Mouse (Mus musculus): ENCODE measurements around the gene Cep295.
"Not testable (repeated sequence)": the region's sequence is repeated elsewhere in the genome, so short reads cannot be mapped to it uniquely, and the experiment has no call there.

The Cep295 gene

DNA sequence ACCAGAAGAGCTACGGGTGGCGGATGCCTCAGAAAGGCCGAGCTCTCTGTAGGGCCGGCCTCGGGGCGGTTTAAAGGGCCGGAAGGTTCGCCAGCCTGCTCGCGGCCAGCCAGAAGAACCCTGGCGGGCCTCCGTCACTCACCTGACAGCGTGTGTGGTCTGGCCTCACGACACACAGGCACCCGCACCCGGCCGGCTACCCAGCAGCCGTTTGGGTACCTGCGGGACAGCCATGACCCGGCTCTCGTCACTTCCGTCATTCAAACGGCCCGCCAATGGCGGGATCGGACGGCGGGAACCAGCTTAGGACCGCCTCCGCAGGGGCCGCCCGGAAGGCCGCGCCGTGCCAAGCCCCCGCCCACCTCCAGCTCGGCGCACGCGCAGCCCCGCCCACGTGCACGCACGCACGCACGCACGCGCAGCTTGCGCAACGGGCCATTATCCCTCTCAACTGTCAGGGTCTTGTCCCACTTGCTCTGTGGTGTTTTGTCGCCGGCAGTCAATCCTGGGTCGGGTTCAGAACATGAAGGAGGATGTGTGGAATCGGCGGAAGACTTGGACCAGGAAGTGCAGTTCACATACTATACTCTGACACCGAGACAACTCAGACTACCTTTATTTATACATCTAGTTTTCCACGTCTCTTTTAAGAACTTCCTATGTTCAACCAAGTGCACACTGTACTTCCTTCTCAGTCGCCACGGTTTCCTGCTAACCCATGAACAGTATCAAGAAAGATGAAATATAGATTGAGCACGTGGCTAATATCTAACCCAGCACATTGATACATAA lies at the start of gene Cep295:
TSS of gene Cep295 (minus strand) at position 305 of the 792 bp plus-strand sequence.
- DNase-seq (ENCODE audit: low spot score in 2 of 2) = peak; percentile 88 to 94

DNA sequence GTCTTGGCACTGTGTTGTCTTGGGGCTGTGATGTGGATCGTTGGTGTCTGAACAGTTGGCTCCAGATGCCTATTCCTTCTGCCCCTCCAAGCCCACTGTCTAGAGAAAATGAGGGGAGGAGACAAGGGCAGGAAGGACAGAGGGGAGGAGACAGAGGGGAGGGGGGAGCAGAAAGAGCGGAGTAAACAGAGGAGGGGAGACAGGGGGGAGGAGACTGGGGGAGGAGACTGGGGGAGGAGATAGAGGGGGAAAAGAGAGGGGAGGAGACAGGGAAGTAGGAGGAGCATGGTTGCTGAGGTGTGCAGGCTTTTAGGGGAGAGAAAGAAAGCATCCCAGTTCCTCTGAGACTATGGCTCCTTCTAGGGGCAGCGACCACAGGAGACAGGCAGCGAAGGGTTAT lies 40.0 kb upstream of the Cep295 start:
- DNase-seq (ENCODE audit: low spot score in 2 of 2) = no peak

DNA sequence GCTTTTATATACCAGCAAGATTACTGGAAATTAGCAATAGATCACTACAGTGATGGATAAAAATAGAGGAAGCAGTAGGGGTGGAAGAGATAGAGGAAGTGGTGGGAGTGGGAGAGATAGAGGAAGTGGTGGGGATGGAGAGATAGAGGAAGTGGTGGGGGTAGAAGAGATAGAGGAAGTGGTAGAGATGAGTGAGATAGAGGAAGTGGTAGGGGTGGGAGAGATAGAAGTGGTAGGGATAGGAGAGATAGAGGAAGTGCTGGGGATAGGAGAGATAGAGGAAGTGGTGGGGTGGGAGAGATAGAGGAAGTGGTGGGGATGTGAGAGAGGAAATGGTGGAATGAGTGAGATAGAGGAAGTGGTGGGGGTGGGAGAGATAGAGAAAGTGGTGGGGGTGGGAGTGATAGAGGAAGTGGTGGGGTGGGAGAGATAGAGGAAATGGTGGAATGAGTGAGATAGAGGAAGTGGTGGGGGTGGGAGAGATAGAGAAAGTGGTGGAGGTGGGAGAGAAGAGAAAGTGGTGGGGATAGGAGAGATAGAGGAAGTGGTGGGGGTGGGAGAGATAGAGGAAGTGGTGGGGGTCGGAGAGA lies 37.9 kb upstream of the Cep295 start:
- DNase-seq (ENCODE audit: low spot score in 2 of 2) = no peak

DNA sequence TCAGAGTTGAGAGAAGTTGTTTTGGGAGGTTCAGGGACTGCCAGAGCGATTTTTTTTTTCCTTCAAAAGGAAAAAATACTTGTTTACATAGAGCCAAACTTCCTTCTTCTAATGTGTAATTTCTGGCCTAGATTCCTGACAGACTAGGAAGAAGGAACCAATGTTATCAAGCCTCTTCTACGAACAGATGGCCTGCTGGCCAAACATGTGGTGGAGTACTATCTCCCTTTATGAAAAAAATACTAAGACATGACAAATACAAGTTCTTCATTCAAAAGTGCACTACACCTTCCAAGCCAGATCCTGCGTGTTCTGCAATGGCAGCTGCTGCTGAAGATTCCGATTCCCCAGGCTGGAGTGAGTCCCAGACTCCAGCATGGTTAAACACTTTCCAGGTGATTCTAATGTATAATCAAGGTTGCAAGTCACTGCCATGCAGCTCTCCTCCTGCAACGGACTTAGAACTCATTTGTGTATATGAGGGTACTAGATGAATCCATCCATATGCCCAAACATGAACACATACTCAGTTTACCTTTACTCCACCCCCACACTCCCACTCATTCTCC lies 29.6 kb upstream of the Cep295 start:
- DNase-seq (ENCODE audit: low spot score in 2 of 2) = no peak

DNA sequence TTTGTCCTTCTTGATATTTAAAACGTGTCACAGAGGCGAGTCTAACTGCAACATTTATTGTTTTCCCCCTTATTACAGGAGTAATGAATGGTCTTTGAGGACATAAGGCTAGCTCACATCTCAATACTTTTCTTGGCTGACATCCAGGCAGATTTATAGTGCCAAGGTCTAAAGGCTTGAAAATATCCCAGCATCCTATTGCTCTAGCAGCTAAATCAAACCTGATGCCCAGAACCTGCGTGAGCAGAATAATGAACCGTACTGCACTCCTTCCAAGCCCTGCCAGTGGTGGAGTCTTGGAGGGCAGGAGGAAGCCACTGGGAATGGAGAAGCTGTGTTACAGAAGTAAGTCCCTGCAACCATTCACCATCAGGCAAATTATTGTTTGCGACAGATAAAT lies 26.7 kb upstream of the Cep295 start:
- no peak for DNase-seq (ENCODE audit: low spot score in 2 of 2)

DNA sequence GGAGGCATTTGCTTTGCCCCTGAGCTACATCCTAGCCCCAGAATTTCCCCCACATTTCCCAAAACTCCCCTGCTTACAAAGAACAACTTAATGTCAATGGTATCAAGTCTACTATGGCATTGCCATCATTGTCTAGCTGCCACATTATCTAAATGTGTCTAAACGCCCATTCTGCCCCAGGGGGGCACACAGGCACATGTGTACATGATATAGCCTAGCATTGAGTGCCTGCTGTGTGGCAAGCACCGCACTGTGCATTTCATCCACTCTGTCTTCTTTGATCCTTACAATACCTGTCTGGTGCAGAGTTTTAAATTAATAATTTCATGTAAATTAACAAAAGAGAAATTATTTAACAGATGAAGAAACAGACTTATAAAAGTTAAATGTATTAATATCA lies 8.7 kb upstream of the Cep295 start:
- DNase-seq (ENCODE audit: low spot score in 2 of 2) = no peak

DNA sequence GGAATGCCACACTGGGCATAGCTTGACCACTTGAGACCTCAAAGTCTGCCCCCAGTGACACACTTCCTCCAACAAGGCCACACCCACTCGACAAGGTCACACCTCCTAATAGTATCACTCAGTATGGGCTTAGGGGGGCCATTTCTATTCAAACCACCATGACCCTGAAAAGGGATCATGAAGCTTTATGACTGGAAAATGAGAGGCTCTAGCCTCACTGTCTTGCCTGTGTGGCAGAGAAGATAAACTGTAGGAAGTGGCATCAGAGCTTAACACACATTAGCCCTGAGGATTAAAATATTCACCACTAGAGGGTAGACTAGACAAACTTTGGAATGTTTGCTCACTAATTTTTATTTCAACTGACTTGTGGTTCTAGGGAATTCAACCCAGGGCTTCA lies 8.3 kb upstream of the Cep295 start:
- no peak for DNase-seq (ENCODE audit: low spot score in 2 of 2)

DNA sequence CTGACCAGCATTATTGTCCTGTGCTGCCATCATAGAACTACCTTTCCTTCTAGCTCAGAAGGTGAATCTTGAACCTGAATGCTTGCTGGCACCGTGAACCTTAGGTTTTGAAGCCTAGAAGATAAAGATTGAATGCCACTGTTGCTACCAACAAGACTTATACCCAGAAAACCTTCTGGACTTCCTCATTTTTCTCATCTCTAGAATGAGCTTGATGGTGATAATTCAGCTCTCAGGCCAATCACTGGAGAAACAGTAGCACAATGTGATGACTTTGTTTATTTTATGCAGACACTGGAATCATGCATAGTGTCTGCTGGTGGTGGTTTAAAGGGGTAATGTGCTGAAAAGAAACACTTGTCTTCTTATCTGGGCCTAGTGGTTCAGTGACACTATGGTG lies 7.3 kb upstream of the Cep295 start:
- no peak for DNase-seq (ENCODE audit: low spot score in 2 of 2)

DNA sequence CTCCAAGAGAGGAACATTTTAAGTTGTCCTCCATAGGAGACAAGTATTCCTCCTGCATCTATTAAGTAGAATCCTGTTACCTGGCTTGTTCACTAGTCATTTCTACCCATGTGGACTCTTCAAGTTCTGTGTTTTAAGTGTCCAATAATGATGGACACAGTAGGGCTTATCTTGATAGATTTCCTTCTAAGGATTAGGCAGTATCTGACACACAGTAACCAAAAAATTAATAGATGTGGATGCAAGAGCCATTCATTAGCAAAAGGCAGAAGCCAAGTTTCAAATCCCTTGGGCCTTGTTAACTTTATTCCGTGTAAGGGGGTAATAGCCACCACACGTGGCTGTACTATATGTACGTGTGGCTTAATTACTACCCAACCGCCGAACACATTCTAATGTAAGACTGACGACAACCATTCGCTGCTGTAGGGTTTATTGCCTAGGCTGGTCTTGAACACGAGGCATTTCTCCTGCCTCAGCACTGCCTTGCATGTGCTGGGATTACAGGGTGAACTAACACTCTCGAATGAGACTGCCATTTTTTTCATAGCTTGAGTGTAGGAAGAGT lies 588 bp downstream of the Cep295 start:
- no peak for DNase-seq (ENCODE audit: low spot score in 2 of 2)

DNA sequence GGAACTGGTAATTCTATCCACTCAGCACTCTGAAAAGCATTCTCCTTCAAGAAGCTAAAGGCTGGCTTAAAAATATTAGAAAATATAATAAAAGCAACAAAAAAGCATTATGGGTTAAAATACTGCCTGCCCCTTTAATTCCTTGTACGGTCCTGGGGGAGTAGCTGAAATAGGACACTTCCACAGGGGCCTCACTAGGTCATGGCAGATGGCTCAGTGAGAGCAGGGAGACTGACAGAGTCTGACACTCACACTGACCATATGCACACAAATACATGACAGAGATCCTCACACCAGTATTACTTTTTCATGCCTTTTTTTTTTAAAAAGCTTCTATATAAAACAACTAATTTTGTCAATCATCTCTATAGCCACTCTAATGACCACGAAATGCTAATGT lies 7.7 kb downstream of the Cep295 start:
- DNase-seq (ENCODE audit: low spot score in 2 of 2) = no peak

DNA sequence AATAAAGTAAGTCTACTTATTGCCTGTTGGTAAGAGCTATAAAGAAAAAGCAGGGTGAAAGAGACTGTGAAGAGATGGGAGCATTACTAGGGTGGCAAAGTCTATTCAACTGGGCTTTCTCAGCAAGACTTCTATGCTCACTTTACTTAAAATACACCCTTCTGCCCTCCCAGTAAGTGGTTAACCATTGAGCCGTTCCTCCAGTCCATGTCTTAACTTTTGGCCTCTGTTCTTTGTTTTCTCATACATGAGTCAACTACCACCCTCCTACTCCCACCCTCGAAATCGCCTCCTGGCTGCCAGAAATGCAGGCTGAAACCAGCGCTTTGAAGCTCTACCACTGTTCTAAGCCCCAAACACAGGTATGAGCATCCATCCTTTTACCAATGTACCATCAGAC lies 19.8 kb downstream of the Cep295 start:
- DNase-seq (ENCODE audit: low spot score in 2 of 2) = no peak

DNA sequence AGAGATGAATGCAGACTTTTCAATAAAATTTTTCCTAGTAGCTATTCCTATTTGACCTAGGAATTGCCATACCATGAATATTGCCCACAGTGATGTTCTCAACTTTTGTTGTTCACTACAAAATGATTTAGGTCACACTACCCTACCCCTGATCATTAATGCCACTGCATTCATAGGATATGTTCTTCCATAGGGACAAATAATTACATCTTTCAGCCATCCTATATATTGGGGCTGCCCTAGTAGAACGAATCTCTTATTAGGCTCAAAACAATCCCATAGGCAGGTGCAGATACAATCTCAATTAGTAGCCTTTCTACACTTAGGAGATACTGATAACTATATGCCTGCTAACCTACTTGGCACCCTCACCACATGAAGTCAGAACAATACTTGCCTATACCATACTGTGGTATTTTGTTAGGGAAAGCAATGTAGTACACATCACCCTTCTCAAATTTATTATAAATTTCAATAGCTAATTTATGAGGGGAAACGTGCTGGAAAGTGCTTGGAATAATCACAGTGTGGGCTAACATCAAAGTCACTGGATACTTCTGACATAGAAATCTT lies 39.3 kb downstream of the Cep295 start:
- DNase-seq (ENCODE audit: low spot score in 2 of 2) = no peak

DNA sequence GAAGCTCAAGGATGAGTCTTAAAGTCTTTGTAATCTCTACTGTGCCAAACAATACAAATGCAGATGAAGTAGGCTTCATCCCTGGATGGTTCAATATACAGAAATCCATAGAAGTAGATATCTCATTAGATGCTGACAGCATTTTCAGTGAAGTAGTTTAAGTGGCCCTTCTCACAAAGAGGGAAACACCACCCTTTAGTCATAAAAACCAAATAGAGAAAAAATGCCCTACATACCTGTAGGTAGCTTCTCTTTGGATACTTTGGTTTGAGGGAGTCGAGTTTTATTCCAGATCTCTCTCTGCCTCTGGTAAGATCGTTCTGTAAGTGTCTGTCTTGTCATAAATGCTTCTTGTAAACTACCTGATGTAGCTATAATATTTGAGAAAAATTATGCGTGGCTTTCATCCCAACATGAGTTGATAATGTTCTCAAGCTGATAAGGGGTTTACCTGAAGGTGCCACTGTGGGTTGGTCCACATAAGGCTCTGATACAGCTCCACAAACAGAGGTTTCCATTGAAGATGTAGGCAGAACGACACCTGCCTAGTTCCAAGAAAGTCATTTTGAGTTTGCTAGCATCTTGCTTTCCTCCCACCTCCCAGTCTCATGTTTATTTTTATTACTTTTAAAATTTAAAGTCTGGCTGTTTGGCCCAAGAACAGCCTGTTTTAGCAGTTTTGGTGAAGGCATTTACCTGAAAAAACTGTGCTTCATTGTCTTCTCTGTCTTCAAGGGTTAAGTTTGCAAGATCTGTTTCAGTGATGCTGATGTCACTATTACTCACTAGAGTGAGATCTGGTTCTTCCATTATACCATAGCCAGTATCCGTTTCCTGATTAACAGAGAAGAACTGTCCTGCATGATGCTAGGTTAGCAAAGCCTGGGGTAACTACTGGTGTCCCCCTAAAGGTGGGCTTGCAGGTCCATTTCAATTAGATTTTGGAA lies 40.1 kb downstream of the Cep295 start:
- DNase-seq (ENCODE audit: low spot score in 2 of 2) = no peak

DNA sequence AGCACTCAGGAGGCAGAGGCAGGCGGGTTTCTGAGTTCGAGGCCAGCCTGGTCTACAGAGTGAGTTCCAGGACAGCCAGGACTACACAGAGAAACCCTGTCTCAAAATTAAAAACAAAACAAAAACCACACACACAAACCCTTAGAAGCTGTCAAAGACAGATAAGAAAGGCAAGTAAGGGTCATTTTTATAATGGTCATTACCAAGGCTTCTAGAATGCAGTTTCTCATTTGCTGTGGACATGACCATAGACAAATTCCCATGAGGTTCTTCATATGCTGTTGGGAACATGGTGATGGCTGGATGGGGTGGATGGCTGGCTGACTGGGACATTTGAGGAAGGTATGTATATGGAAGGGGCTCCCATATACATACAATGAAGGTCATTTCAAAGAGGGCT lies 41.3 kb downstream of the Cep295 start:
- DNase-seq (ENCODE audit: low spot score in 2 of 2) = not testable (repeated sequence)

DNA sequence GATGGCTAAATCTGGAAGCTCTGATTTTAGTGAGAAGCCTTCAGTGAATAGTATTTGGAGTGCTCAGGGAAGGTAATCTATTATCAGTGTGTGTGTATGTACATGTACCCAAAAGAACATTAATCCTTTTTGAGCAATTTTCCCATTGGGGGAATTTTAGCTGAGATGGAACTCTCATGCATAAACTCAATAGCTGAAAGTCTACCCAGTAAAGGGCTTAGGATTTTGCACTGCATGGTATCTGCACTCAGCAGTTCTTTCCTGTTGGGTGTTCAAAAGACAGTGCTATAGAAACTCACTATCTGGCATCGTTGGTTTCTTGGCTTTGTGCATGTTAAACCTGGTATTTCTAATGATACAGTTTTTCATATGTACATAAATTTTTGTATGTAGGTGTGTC lies 43.0 kb downstream of the Cep295 start:
- no peak for DNase-seq (ENCODE audit: low spot score in 2 of 2)

DNA sequence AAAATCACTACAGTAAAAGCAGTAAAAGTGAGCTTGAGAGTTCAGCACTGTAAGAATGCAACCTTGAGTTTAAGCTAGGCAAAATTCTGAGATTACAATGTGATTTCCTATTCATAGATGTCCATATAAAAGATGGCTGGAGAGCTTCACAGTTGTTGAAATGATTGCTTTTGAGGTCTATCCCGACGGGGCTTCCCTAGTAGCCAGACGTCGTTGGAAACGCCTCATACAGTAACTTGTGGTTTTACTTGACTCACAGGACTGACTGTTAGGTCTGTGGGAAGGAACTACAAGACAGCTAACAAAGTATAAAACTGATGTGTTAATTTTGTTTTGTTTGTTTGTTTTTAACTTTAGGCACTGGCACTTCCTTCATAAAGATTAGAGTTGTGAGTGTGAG lies 44.0 kb downstream of the Cep295 start:
- no peak for DNase-seq (ENCODE audit: low spot score in 2 of 2)

DNA sequence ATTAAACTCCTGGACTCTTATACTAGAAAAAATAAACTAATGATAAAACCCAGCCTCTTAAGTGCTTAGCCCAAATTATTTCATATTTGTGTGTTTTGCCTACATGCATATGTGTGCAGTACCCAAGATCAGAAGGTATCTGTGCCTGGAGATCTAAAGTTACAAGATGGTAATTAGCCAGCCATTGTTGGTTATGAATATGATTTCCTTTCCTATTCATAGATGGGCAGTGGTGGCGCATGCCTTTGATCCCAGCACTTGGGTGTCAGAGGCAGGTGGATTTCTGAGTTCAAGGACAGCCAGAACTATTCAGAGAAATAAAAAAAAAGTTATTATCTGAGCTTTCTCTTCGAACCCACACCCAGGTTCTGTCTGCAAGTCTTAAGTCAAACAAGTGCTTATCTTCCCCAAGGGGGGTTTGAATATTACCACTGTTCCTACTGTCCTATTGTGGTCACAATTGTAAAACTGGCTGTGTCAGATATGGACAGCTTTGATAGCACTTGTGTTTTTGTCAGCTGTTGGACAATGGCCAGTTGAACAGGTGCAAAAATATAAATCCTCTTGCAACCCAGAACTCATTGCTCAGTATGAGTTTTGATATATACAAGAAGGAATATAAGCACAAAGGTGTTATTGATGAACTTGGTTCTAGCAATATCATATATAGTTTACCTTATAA lies 45.4 kb downstream of the Cep295 start:
- DNase-seq (ENCODE audit: low spot score in 2 of 2) = no peak

DNA sequence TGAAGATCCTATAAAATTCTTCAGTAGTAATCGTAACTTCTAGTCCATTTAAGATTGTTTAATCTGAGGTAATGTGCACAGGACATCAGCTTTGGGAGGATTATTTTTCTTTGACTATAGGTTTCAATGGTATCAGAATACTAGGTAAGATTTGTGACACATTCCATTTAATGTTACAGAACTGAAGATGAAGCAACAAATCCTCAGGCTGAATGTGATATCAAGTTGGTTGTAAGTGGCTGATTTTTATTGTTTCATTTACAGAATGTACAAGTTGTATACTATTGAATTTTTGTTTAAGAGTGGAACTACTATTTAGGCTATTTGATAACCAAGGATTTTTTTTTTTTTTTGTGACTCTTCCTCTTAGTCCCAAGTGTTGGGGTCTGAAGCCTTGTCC lies 47.4 kb downstream of the Cep295 start:
- no peak for DNase-seq (ENCODE audit: low spot score in 2 of 2)

DNA sequence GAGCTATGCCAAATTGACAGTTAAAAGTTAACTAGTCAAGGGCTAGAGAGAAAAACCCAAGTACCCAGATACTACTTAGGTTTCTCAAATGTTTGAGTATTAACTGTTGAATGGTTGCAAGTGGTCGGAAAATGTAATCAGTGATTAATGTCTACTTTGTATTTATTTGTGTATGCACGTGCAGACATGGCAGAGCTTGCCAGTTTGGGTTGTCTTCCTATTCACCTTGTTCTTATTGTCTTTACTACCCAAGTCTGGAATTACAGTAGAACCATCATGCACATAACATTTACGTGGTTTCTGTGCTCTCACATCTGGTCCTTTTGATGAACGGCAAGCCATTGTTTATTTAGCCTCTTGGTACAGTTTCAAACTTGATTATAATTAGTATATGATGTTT lies 48.2 kb downstream of the Cep295 start:
- no peak for DNase-seq (ENCODE audit: low spot score in 2 of 2)

DNA sequence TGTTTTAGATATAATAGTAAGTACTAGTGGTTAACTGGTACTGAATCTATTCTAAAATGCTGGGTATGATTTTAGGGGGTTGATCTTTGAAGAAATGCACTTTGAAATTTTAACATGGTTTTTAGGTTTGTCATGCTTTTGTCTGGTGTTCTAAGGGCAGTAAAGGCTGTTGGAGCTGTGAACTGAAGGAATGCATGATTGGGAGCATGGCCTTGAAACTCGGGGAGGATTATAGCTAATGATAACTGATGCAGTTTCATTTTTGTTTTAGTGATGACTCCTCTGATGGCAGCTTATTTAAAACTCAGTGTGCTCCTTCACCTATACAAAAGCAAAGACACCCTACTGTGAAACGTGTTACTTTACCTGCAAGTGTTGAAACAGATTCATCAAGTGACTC lies 49.3 kb downstream of the Cep295 start:
- DNase-seq (ENCODE audit: low spot score in 2 of 2) = no peak

DNA sequence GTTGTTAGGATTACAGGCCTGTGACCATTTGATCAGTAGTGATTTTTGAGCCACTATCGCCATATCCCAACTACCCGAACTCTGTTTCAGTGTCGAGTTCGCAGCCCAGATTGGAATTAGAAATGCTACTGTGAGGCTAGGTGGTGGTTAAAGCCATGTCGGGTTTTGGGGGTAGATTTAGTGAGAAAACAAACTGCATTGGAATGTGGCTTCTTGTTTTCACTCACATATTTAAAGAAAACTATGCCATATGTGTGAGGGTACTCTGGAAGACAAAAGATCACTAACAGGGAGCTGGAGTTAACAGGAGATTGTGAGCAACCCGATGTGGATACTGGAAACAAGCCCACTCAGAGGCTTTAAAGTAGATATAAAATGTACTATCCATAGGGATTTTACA lies 50.3 kb downstream of the Cep295 start:
- no peak for DNase-seq (ENCODE audit: low spot score in 2 of 2)
